In genomic region chr6:148831728-148832121, GRCm38 (mm10) we compare ENCODE assay signal across 8 mouse cellular contexts. TPM values are rescaled to one million over a fixed set of nuclear protein-coding genes. Genes with fewer than 3 reads are reported as not detected.
DNase-seq lines count a peak whose midpoint lies in the region; ATAC-seq and TF ChIP-seq lines count a peak whose summit lies in the region.

No protein-coding gene starts in this region.

- H3K4me3 ChIP-seq in heart, embryonic 14.5 days (ENCODE audit: control insufficient read depth in 1 of 2, insufficient read depth in 1 of 2, low read depth in 1 of 2, low read length in 2 of 2), result peak overlapping the region; percentile 73 to 76
- H3K4me3 ChIP-seq in G1E (ENCODE audit: low read depth, low read length), result peak overlapping the region; percentile 92
- peak overlapping the region; percentile 88 for H3K4me3 ChIP-seq in hindbrain, embryonic 10.5 days
- H3K4me3 ChIP-seq in midbrain, embryonic 10.5 days, result peak overlapping the region; percentile 86

- no peak for TF ChIP-seq CTCF in G1E (IDR thresholded peaks at IDR 0.05; ENCODE audit: low read depth, low read length)

- 0 out of 4 replicates have a peak overlapping the region, but pooled peaks of 1 of the 2 experiments have one; percentile 55 for H3K27ac ChIP-seq in heart, embryonic 14.5 days (replicated peaks in 1 of 2; ENCODE audit: control insufficient read depth in 1 of 2, insufficient read depth in 1 of 2, low read depth in 2 of 2, low read length in 2 of 2)
- peak overlapping the region; percentile 92 for H3K27ac ChIP-seq in hindbrain, embryonic 10.5 days
- peak overlapping the region; percentile 91 for H3K27ac ChIP-seq in midbrain, embryonic 10.5 days (replicated peaks)

- ATAC-seq in heart, embryonic 14.5 days (ENCODE audit: insufficient number of reproducible peaks, insufficient read depth, low FRiP score, low read depth), result no peak
- ATAC-seq in G1E (ENCODE audit: extremely low read depth, insufficient number of reproducible peaks, low FRiP score, poor library complexity, severe bottlenecking), result no peak
- no peak for ATAC-seq in cerebellum, adult (ENCODE audit: insufficient number of reproducible peaks, low FRiP score, low TSS enrichment)

- no peak for DNase-seq in heart, adult 18-20 months
- no peak for DNase-seq in G1E (ENCODE audit: low spot score)
- DNase-seq in hindbrain, embryonic 10.5 days (ENCODE audit: low spot score), result no peak
- DNase-seq in midbrain, embryonic 10.5 days (ENCODE audit: low spot score), result no peak
- no peak for DNase-seq in right cerebral cortex, adult 18-20 months
- no peak for DNase-seq in right cerebral cortex, postnatal 25 days

- H3K27me3 ChIP-seq in heart, embryonic 14.5 days (ENCODE audit: control insufficient read depth, insufficient read depth, low read length), result no peaks in the 10 kb centered on the region
- no peaks in the 10 kb centered on the region for H3K27me3 ChIP-seq in G1E (ENCODE audit: insufficient read depth, low read length)
- no peaks in the 10 kb centered on the region for H3K27me3 ChIP-seq in hindbrain, embryonic 10.5 days (ENCODE audit: insufficient read depth, poor library complexity, severe bottlenecking)
- no peaks in the 10 kb centered on the region for H3K27me3 ChIP-seq in midbrain, embryonic 10.5 days (ENCODE audit: low read depth, poor library complexity, severe bottlenecking)

- no peaks in the 10 kb centered on the region for H3K36me3 ChIP-seq in heart, embryonic 14.5 days (ENCODE audit: control insufficient read depth, insufficient read depth, low read length)
- H3K36me3 ChIP-seq in G1E (replicated peaks), result peaks cover 11% of the 10 kb centered on the region
- peaks cover 14% of the 10 kb centered on the region; the same call in 1 of the 2 replicates for H3K36me3 ChIP-seq in hindbrain, embryonic 10.5 days
- peaks cover 14% of the 10 kb centered on the region; the same call in 1 of the 2 replicates for H3K36me3 ChIP-seq in midbrain, embryonic 10.5 days

- no peak overlapping the region; the same call in 1 of the 2 replicates for H3K9ac ChIP-seq in heart, embryonic 14.5 days (ENCODE audit: low read length)

- H3K4me2 ChIP-seq in heart, embryonic 14.5 days (ENCODE audit: low read length), result peak overlapping the region; percentile 86

- no peaks in the 10 kb centered on the region for H3K9me3 ChIP-seq in heart, embryonic 14.5 days (ENCODE audit: control insufficient read depth, low read length)
- H3K9me3 ChIP-seq in G1E (replicated peaks), result no peaks in the 10 kb centered on the region
- no peaks in the 10 kb centered on the region for H3K9me3 ChIP-seq in hindbrain, embryonic 10.5 days
- 0 out of 2 replicates have a peak, but pooled peaks cover 3% of the 10 kb centered on the region for H3K9me3 ChIP-seq in midbrain, embryonic 10.5 days (replicated peaks)

- no peaks in the 10 kb centered on the region for H3K4me1 ChIP-seq in heart, embryonic 14.5 days (ENCODE audit: control insufficient read depth in 2 of 2, insufficient read depth in 2 of 2, low read length in 2 of 2)
- peaks cover 21% of the 10 kb centered on the region for H3K4me1 ChIP-seq in G1E (ENCODE audit: insufficient read depth, low read depth, low read length)
- peaks cover 21% of the 10 kb centered on the region for H3K4me1 ChIP-seq in hindbrain, embryonic 10.5 days (replicated peaks)
- peaks cover 27% of the 10 kb centered on the region for H3K4me1 ChIP-seq in midbrain, embryonic 10.5 days

- 32% methylated on average over 3 of the region's 3 CpGs for WGBS in heart, embryonic 14.5 days
- 33% methylated on average over 3 of the region's 3 CpGs for WGBS in hindbrain, embryonic 10.5 days
- 36% methylated on average over 3 of the region's 3 CpGs for WGBS in midbrain, embryonic 10.5 days

RNA-seq across cellular contexts. Expression of gene Ipo8, which starts 0.5 kb away (rescaled TPM):
- polyA plus RNA-seq in heart, embryonic 14.5 days (2014; fragmentation: Nextera tagmentation; extraction: Ambion mirVana), result 13.7 and 17.7 TPM in 2 replicates
- 10 to 100 TPM; 24.9 to 27.3 TPM for total RNA-seq in heart, adult 18-20 months (2021)
- total RNA-seq in G1E (2014; fragmentation: Nextera tagmentation), result 72.2 and 111 TPM in 2 replicates
- 61.6 and 66.4 TPM in 2 replicates for total RNA-seq in G1E (2017)
- 17.2 and 17.7 TPM in 2 replicates for polyA plus RNA-seq in G1E (2012)
- 24.0 and 32.8 TPM in 2 replicates for polyA plus RNA-seq in hindbrain, embryonic 10.5 days (2016; fragmentation: Nextera tagmentation; extraction: Ambion mirVana)
- polyA plus RNA-seq in midbrain, embryonic 10.5 days (2016; fragmentation: Nextera tagmentation; extraction: Ambion mirVana), result 29.7 and 30.2 TPM in 2 replicates
